Mouse (Mus musculus) limb, embryonic 11.5 days (tissue): ENCODE data around the gene Acoxl. TPM values are rescaled to one million over a fixed set of nuclear protein-coding genes. Genes with fewer than 3 reads are reported as not detected.

ENCODE experiments used
- ATAC-seq: fragments of 200-750 bp; cut with Nextera tagmentation; 2 replicates; pipeline ENCODE4 v1.8.0; 2017; ENCODE audit warnings: low read depth; ENCODE audit not compliant: insufficient number of reproducible peaks, low FRiP score, low TSS enrichment
- DNase-seq: peaks from one replicate; pipeline ENCODE4 v3.0.0-alpha.2; 2015; ENCODE audit warnings: low spot score
- H3K27ac ChIP-seq: fragments of 300-500 bp; sonication (generic); replicated peaks from 2 replicates; pipeline ENCODE4 v1.5.1; 2014; ENCODE audit warnings: low read depth, mild to moderate bottlenecking, low read length
- H3K27me3 ChIP-seq: fragments of 300-500 bp; sonication (generic); 2 replicates; pipeline ENCODE4 v1.6.1; 2014; ENCODE audit warnings: mild to moderate bottlenecking, low read length, mixed read lengths; ENCODE audit not compliant: control insufficient read depth, insufficient read depth
- H3K36me3 ChIP-seq: fragments of 300-500 bp; sonication (generic); 2 replicates; pipeline ENCODE4 v1.6.1; 2014; ENCODE audit warnings: mild to moderate bottlenecking, low read length, moderate library complexity, mixed read lengths; ENCODE audit not compliant: control insufficient read depth, insufficient read depth
- H3K4me1 ChIP-seq: fragments of 300-500 bp; sonication (generic); 2 replicates; pipeline ENCODE4 v1.6.1; 2014; ENCODE audit warnings: low read length, mixed read lengths; ENCODE audit not compliant: control insufficient read depth, insufficient read depth
- H3K4me2 ChIP-seq: fragments of 300-500 bp; sonication (generic); 2 replicates; pipeline ENCODE4 v1.6.1; 2014; ENCODE audit warnings: low read depth, mild to moderate bottlenecking, moderate library complexity; ENCODE audit not compliant: severe bottlenecking
- H3K4me3 ChIP-seq: fragments of 300-500 bp; sonication (generic); 2 replicates; pipeline ENCODE4 v1.5.1; 2014; ENCODE audit warnings: low read depth, low read length
- H3K9ac ChIP-seq: fragments of 300-500 bp; sonication (generic); 2 replicates; pipeline ENCODE4 v1.6.1; 2014; ENCODE audit warnings: mild to moderate bottlenecking, low read length
- H3K9me3 ChIP-seq: fragments of 300-500 bp; sonication (generic); 2 replicates; pipeline ENCODE4 v1.6.1; 2016; ENCODE audit warnings: low read length; ENCODE audit not compliant: control insufficient read depth
- WGBS: fragments of 180-500 bp; shearing (Covaris S2); extraction: QIAGEN DNeasy Blood & Tissue Kit; methylation state at CpG from one replicate; pipeline ENCODE4 v1.1.7; 2014; 5-methylcytosine and 5-hydroxymethylcytosine counted together
- polyA plus RNA-seq: library from polyadenylated mRNA; unstranded; fragments of >200 nt; fragmentation: Nextera tagmentation; extraction: Ambion mirVana; gene quantifications from 2 replicates; pipeline ENCODE4 v1.2.1, GENCODE M21; 2014

Acoxl gene
- polyA plus RNA-seq, 1 experiment from 2014 or later, result 0.31 TPM

DNA sequence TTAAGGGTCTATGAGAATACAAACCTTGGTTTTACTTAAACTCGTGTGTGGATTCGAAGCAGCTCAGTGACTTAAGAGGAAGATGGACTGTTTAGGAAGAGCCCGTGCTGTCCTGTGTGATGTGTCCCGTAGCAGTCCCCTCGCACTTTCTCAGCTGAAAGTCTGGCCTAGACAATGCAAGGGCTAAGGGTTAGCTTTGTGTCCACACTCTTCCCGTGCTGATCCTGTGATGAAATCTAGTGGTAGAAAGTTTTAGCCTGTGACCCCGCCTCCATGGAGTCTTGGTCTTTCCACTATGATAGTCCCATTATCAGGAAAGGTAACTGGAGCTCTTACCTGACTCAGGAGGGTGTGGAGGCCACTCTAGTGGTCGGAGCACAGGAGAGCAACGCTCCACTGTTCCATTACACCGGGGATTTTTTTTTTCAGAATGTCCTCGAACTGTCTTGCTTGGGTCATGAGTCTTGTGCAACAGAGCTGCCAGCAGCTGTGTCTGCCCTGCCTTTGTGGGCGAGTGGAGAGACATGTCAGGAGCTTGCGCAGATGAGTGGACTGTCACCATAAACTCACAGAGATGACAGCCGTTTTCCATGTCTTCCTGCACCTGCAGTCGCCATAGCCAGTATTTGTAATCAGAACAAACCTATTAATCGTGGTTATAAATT is 298.2 kb downstream of the Acoxl start:
- ATAC-seq (no peak), DNase-seq (no peak)
- Histone ChIP-seq H3K4me3 (no peak overlapping the region), H3K27ac (no peak overlapping the region), H3K9ac (no peak overlapping the region), H3K27me3 (no peaks in the 10 kb centered on the region), H3K4me1 (peaks cover 29% of the 10 kb centered on the region), H3K9me3 (no peaks in the 10 kb centered on the region), H3K4me2 (no peak overlapping the region), H3K36me3 (peaks cover 13% of the 10 kb centered on the region)
- WGBS, result 92% methylated on average over 16 of the region's 16 CpGs

- DNase-seq (peak; percentile 38), ATAC-seq (no peak)
- 64% methylated on average over 22 of the region's 22 CpGs for WGBS
- Histone ChIP-seq H3K27ac (no peak overlapping the region; the same call in 1 of the 2 replicates), H3K36me3 (peaks cover 11% of the 10 kb centered on the region), H3K9me3 (no peaks in the 10 kb centered on the region), H3K4me2 (no peak overlapping the region), H3K4me3 (no peak overlapping the region), H3K9ac (no peak overlapping the region), H3K4me1 (peaks cover 29% of the 10 kb centered on the region), H3K27me3 (no peaks in the 10 kb centered on the region)
These were observed 299.0 kb downstream of the Acoxl start for GRCm38 (mm10) chr2:128137480-128138276.

- 49% methylated on average over 8 of the region's 8 CpGs for WGBS
- Histone ChIP-seq H3K9ac (no peak overlapping the region), H3K27ac (no peak overlapping the region; the same call in 1 of the 2 replicates), H3K4me2 (no peak overlapping the region), H3K4me1 (peaks cover 29% of the 10 kb centered on the region), H3K27me3 (no peaks in the 10 kb centered on the region), H3K9me3 (no peaks in the 10 kb centered on the region), H3K4me3 (no peak overlapping the region), H3K36me3 (peaks cover 11% of the 10 kb centered on the region)
- no peak for DNase-seq
- no peak for ATAC-seq
These were observed 300.2 kb downstream of the Acoxl start for GRCm38 (mm10) chr2:128138924-128139323.

DNA sequence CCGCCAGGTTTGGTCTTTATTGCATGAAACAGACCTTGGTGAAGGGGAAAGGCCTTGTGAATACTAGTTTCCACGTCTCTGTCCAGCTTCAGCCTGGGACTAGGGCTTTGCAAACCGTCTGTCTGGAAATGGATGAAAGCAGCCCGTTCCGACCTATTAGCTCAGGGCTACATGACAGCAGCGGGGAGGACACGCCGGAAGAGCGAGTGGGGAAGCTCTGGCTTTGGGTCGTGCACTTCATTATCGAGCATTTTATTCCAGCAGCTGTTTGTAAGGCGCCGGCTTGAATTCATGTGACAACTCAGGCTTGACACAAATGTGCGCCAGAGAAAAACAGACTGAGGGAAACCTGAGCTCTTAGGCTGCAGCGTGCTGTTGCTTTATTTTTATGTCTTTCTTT is 301.1 kb downstream of the Acoxl start:
- Histone ChIP-seq H3K36me3 (peaks cover 4% of the 10 kb centered on the region; the same call in 1 of the 2 replicates), H3K4me1 (peaks cover 29% of the 10 kb centered on the region), H3K27me3 (no peaks in the 10 kb centered on the region), H3K4me3 (no peak overlapping the region), H3K9me3 (no peaks in the 10 kb centered on the region), H3K9ac (no peak overlapping the region), H3K4me2 (no peak overlapping the region), H3K27ac (no peak overlapping the region)
- DNase-seq (no peak), ATAC-seq (no peak)
- WGBS, result 73% methylated on average over 15 of the region's 15 CpGs

DNA sequence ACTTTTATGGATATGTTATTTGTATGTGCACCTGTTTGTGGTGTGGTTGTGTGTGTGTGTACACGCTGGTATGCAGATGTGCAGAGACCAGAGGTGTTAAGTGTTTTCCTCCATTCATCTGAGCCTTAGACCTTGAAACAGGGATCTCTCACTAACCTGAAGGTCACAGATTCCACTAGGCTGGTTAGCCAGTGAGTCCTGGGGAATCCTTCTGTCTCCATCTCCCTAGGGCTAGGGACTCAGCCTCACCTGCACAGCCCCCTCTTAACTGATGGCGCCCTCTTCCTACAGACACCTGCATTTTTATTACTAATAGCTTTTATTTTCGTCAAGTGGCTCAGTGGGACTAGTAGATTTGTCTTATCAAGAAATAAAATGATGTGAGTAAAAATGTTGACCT is 301.5 kb downstream of the Acoxl start:
- no peak overlapping the region for H3K4me2 ChIP-seq
- H3K9ac ChIP-seq, result no peak overlapping the region
- no peak for DNase-seq
- peaks cover 29% of the 10 kb centered on the region for H3K4me1 ChIP-seq
- H3K9me3 ChIP-seq, result no peaks in the 10 kb centered on the region
- 85% methylated on average over 3 of the region's 3 CpGs for whole genome bisulfite sequencing
- H3K27ac ChIP-seq, result no peak overlapping the region
- no peaks in the 10 kb centered on the region for H3K27me3 ChIP-seq
- ATAC-seq, result no peak
- peaks cover 3% of the 10 kb centered on the region; the same call in 1 of the 2 replicates for H3K36me3 ChIP-seq
- no peak overlapping the region for H3K4me3 ChIP-seq

DNA sequence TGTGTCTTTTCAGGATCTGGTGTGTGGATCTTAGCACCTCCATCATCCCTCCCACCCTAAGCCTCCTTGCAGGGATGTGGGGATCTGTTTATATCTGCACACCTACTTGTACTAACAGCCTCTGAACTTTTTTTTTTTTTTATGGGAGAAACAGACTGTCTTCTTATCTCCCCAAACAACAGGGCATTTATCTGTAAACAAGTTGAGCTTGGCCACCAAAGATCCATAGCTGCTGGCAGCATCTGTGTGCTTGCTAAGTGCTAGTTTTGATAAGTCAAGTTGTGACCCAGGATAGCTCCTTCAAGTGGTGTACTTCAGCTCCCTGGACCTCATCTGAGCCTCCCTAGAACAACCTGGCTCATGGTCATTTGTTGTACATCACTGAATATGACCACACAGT is 305.3 kb downstream of the Acoxl start:
- no peak overlapping the region for H3K4me2 ChIP-seq
- DNase-seq (no peak), ATAC-seq (no peak)
- no peak overlapping the region for H3K4me3 ChIP-seq
- H3K36me3 ChIP-seq, result peaks cover 7% of the 10 kb centered on the region; the same call in 1 of the 2 replicates
- no peaks in the 10 kb centered on the region for H3K27me3 ChIP-seq
- no peak overlapping the region for H3K9ac ChIP-seq
- H3K9me3 ChIP-seq, result no peaks in the 10 kb centered on the region
- no peak overlapping the region for H3K27ac ChIP-seq
- peaks cover 10% of the 10 kb centered on the region for H3K4me1 ChIP-seq

DNA sequence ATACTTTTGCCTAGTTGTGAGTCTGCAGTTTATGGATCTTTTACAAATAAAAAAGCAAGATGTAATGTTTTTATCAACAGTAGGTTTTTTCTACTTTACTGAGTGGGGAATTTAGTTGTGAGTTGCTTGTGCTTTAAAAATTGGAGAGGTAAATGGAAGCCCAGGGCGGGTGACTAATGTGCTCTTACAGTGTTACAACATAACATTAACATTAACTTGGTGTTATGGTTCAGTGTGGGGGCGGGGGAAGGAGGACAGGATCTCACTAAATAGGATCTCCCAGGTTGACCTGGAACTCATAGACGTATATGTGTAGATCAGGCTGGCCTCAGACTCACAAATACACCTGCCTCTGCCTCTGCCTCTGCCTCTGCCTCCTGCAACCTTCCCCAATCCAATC is 306.8 kb downstream of the Acoxl start:
- no peaks in the 10 kb centered on the region for H3K9me3 ChIP-seq
- no peaks in the 10 kb centered on the region for H3K27me3 ChIP-seq
- WGBS, result 74% methylated on average over 3 of the region's 3 CpGs
- no peak overlapping the region for H3K4me2 ChIP-seq
- no peaks in the 10 kb centered on the region for H3K4me1 ChIP-seq
- no peak overlapping the region for H3K9ac ChIP-seq
- H3K36me3 ChIP-seq, result peaks cover 10% of the 10 kb centered on the region; the same call in 1 of the 2 replicates
- no peak for ATAC-seq
- H3K4me3 ChIP-seq, result no peak overlapping the region
- H3K27ac ChIP-seq, result no peak overlapping the region
- DNase-seq, result no peak

DNA sequence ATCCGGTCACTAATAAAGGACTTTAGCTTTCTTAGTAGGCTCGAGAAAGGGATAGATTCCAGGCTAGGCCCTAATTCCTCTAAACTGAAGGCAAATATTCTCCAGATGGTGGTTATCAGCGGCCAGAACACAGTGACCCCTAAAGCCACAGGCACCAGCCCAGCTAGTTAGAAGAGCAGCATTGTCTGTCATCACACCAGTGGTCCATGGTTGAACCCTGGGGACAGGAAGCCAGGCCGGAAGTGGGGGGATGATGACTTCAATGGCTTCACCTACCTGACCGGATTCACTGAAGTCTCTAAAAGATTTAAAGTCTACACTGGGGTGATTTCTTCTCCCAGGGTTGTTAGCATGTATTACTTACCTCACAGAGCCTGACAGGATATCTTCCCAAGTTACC is 310.9 kb downstream of the Acoxl start:
- H3K9ac ChIP-seq, result no peak overlapping the region
- H3K27ac ChIP-seq, result no peak overlapping the region
- no peaks in the 10 kb centered on the region for H3K9me3 ChIP-seq
- no peak overlapping the region for H3K4me3 ChIP-seq
- no peaks in the 10 kb centered on the region for H3K27me3 ChIP-seq
- WGBS, result 74% methylated on average over 5 of the region's 5 CpGs
- ATAC-seq (no peak), DNase-seq (no peak)
- H3K36me3 ChIP-seq, result peaks cover 10% of the 10 kb centered on the region; the same call in 1 of the 2 replicates
- no peak overlapping the region for H3K4me2 ChIP-seq
- H3K4me1 ChIP-seq, result no peaks in the 10 kb centered on the region
